Mouse (Mus musculus) bone marrow, adult 2 months (tissue): ENCODE measurements around the gene Abca8b.
"Not testable (repeated sequence)": the region's sequence is repeated elsewhere in the genome, so short reads cannot be mapped to it uniquely, and the experiment has no call there.

Source experiments
- CTCF ChIP-seq: fragments of 200-500 bp; IDR thresholded peaks from 2 replicates; pipeline ENCODE4 v1.5.1; 2011; ENCODE audit warnings: low read length, control low read depth; ENCODE audit not compliant: control insufficient read depth, insufficient read depth
- POLR2A ChIP-seq: fragments of 200-500 bp; IDR thresholded peaks from 2 replicates; pipeline ENCODE4 v1.6.1; 2011; ENCODE audit warnings: low read depth, mild to moderate bottlenecking, control low read depth, low read length, borderline replicate concordance; ENCODE audit not compliant: control insufficient read depth

DNA sequence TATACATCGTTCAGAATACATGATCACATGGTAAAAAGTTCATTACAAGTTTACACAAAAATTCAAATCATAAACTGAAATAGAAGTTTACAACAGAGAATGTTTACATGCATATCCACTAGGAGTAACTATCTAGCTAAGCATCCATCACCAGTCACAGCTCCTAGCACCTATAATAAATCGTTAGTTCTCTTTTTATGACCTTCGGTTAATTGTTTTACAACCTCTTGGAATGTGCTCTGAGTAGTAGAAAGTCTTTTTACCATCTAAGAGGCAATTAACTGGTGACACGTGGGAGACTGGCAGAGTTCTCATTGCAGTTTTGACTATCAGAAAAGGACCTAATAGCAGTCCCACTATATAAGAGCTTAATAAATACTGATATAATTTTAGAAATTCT lies 62.4 kb downstream of the Abca8b start:
- TF ChIP-seq CTCF, POLR2A: not testable (repeated sequence)
